Mouse (Mus musculus) liver, embryonic 14.5 days (tissue): ENCODE measurements around the gene Fam126b.

Experiments used
- CTCF ChIP-seq: IDR thresholded peaks from 2 replicates; pipeline ENCODE4 v1.5.1; 2016; ENCODE audit warnings: antibody characterized with exemption, low read depth, control low read depth
- EP300 ChIP-seq: IDR thresholded peaks from 2 replicates; pipeline ENCODE4 v1.6.1; 2016; ENCODE audit warnings: antibody characterized with exemption, low read depth

DNA sequence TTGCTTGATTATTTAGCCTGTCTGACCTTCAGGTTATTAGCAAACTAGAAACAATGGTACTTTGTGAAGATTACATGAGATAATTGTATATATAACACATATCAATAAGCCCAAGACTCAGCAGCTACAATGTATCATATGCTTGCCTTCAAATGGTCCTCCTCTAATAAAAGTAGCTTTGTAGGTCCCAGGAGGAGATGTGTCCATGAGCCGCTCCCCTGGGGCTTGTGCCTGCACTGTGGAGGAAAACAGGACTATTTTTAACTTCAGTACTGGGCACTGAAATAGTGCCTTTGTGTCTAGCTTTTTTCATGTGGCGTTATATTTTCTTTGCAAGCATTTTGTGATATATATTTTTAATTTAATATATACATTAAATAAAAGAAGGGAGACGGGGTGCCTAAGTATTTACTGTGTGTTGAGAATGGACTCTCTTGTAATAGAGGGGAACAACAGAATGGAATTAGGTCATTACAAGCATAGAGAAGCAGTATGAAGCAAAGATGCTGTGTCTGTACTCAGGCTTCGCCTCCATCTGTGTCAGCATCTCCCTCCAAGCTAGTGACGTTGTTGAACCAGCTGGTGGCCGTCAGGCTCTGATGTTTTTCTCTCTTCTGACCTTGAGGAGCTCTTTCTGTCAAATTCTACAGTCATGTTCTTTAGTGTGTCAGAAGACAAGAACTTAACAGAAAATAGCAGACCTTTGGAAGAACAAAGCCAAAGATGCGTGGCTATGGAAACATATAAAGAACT, 36.0 kb upstream of the Fam126b start:
- TF ChIP-seq CTCF (no peak), EP300 (no peak)
